Mouse (Mus musculus): ENCODE data around the gene Mpc1. TPM values are rescaled to one million over a fixed set of nuclear protein-coding genes. Genes with fewer than 3 reads are reported as not detected.

The Mpc1 gene
- polyA plus RNA-seq, 1 experiment = 127 TPM

DNA sequence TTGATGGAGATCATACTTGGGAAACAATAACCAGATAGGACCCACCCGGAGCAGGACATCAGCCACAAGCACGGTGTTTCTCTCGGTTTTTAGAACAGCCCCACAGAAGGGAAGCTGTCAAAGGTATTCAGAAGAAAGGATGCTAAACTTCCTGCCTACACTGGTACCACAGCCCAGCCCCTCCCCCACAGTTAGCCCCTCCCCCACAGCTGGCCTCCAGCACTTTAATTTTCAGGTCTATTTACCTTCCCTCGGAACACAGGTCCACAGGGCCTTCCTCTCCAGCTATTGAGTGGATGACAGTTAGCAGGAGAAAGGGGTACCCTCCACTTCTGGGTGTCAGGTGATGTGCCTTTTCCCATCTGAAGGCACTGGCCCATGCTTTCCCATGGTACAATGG lies 42.2 kb upstream of the Mpc1 start:
- peaks cover 11% of the 10 kb centered on the region; the same call in 1 of the 2 replicates for H3K4me1 ChIP-seq (replicated peaks; ENCODE audit: control insufficient read depth, insufficient read depth, low read length)
- no peak overlapping the region for H3K4me3 ChIP-seq (ENCODE audit: control insufficient read depth, insufficient read depth, low read length)
- no peaks in the 10 kb centered on the region for H3K27me3 ChIP-seq (ENCODE audit: control insufficient read depth, insufficient read depth, low read length)
- no peak for DNase-seq
- TF ChIP-seq CTCF (IDR thresholded peaks at IDR 0.05; ENCODE audit: borderline replicate concordance, control insufficient read depth, extremely low read depth, insufficient read depth, low read length, poor library complexity) = no peak
- no peak for TF ChIP-seq POLR2A (IDR thresholded peaks at IDR 0.05; ENCODE audit: control insufficient read depth, extremely low read depth, insufficient read depth, low read length, poor library complexity)
- 46% methylated on average over 4 of the region's 4 CpGs for whole genome bisulfite sequencing
- H3K27ac ChIP-seq (ENCODE audit: control insufficient read depth, insufficient read depth, low read length) = no peak overlapping the region
- no peaks in the 10 kb centered on the region for H3K36me3 ChIP-seq (ENCODE audit: control insufficient read depth, insufficient read depth, low read length)

DNA sequence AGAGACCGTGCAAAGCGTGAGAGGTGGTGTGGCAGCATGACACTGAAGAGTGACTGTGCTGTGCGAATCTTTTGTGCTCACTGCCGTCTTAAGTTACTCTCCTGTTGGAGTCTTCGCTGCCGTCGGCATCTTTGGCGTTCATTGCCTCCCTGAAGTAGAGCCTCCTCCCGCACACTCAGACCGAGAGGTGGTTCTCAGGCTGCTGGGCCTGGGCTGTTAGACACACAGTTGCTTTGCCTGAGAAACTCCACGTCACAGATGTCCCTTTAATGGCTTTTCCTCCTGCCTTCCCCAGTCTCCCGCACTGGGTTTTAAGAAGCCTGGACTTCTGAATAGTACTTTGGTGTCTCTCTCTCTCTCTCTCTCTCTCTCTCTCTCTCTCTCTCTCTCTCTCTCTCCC lies 41.1 kb upstream of the Mpc1 start:
- no peak for DNase-seq
- no peaks in the 10 kb centered on the region for H3K27me3 ChIP-seq (ENCODE audit: control insufficient read depth, insufficient read depth, low read length)
- TF ChIP-seq CTCF (IDR thresholded peaks at IDR 0.05; ENCODE audit: borderline replicate concordance, control insufficient read depth, extremely low read depth, insufficient read depth, low read length, poor library complexity) = no peak
- TF ChIP-seq POLR2A (IDR thresholded peaks at IDR 0.05; ENCODE audit: control insufficient read depth, extremely low read depth, insufficient read depth, low read length, poor library complexity) = no peak
- H3K4me1 ChIP-seq (replicated peaks; ENCODE audit: control insufficient read depth, insufficient read depth, low read length) = peaks cover 11% of the 10 kb centered on the region; the same call in 1 of the 2 replicates
- H3K36me3 ChIP-seq (ENCODE audit: control insufficient read depth, insufficient read depth, low read length) = no peaks in the 10 kb centered on the region
- H3K4me3 ChIP-seq (ENCODE audit: control insufficient read depth, insufficient read depth, low read length) = no peak overlapping the region
- 89% methylated on average over 12 of the region's 12 CpGs for WGBS
- no peak overlapping the region for H3K27ac ChIP-seq (ENCODE audit: control insufficient read depth, insufficient read depth, low read length)

DNA sequence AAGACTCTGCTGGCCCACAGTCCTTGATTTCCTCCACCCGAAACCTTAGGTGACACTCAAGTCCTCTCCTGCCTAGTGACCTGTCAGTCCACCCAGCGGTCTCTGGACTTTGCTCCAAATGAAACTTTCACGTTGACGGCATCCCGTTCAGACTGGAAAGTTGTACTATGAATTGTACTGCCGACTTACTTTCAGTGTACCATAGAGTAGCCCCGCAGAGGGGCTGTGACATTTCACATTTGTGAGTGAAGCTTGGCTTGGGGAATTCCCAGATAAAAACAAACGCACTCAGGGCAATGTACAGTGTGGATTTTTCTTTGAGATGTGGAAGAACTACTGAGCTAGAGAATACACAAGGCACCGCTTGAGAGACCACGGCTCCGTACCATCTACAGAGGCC lies 40.5 kb upstream of the Mpc1 start:
- Histone ChIP-seq H3K4me1 (replicated peaks; ENCODE audit: control insufficient read depth, insufficient read depth, low read length) (peaks cover 11% of the 10 kb centered on the region; the same call in 1 of the 2 replicates), H3K27ac (ENCODE audit: control insufficient read depth, insufficient read depth, low read length) (no peak overlapping the region), H3K36me3 (ENCODE audit: control insufficient read depth, insufficient read depth, low read length) (no peaks in the 10 kb centered on the region), H3K4me3 (ENCODE audit: control insufficient read depth, insufficient read depth, low read length) (no peak overlapping the region), H3K27me3 (ENCODE audit: control insufficient read depth, insufficient read depth, low read length) (no peaks in the 10 kb centered on the region)
- TF ChIP-seq CTCF (IDR thresholded peaks at IDR 0.05; ENCODE audit: borderline replicate concordance, control insufficient read depth, extremely low read depth, insufficient read depth, low read length, poor library complexity) (no peak), POLR2A (IDR thresholded peaks at IDR 0.05; ENCODE audit: control insufficient read depth, extremely low read depth, insufficient read depth, low read length, poor library complexity) (no peak)
- no peak for DNase-seq
- WGBS = 86% methylated on average over 11 of the region's 11 CpGs

DNA sequence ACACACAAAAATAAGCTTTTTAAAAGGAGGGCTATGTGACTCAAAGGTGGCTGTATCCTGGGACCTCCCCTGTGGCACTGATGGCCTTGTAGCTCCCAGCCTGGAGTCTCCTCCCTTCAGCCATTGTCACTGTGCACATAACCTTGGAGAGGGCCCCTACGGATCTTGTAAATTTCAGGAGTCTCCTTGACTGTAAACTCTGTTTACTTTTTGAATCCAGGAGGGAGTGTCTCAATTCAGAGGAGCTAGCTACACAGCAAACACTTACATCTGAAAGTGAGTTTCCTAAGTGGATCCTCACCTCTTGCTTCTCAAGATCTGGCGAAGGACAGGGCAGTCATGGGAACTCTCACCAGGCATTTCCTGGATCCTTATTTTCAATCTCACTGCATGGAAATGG lies 38.6 kb upstream of the Mpc1 start:
- Histone ChIP-seq H3K4me3 (ENCODE audit: control insufficient read depth, insufficient read depth, low read length) (no peak overlapping the region), H3K4me1 (replicated peaks; ENCODE audit: control insufficient read depth, insufficient read depth, low read length) (peaks cover 11% of the 10 kb centered on the region; the same call in 1 of the 2 replicates), H3K27me3 (ENCODE audit: control insufficient read depth, insufficient read depth, low read length) (no peaks in the 10 kb centered on the region), H3K36me3 (ENCODE audit: control insufficient read depth, insufficient read depth, low read length) (no peaks in the 10 kb centered on the region), H3K27ac (ENCODE audit: control insufficient read depth, insufficient read depth, low read length) (no peak overlapping the region)
- 95% methylated on average over 2 of the region's 2 CpGs for WGBS
- DNase-seq = no peak
- TF ChIP-seq POLR2A (IDR thresholded peaks at IDR 0.05; ENCODE audit: control insufficient read depth, extremely low read depth, insufficient read depth, low read length, poor library complexity) = no peak
- no peak for TF ChIP-seq CTCF (IDR thresholded peaks at IDR 0.05; ENCODE audit: borderline replicate concordance, control insufficient read depth, extremely low read depth, insufficient read depth, low read length, poor library complexity)

DNA sequence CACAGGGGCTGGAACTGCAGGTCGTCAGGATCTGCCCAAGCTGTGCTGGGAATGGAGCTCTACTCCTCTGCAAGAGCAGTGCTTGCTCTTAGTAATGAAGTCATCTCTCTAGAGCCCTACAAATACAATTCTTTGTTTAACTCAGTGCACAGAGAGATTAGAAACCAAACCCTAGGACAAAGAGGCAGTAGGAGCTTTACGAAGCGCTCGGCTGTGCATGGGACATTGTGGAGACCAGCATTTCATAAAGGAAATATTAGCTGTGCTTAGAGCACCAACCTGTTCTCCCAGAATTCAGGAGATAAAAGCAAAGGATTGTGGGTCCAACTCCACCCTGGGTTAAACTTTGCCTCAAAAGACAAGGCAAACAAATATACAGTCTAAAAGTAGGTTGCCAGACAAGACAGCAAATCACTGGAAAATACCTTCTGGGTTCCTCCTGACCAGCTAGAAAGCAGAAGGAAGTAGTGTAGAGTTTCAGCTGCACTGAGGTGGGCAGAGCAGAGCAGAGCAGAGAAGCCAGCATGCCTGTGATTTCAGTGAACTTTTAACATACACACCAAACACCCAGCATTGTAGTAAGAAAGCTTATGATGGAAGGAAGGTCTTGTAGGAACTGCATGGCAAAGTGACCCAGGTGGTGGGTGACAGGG lies 36.5 kb upstream of the Mpc1 start:
- no peaks in the 10 kb centered on the region for H3K27me3 ChIP-seq (ENCODE audit: control insufficient read depth, insufficient read depth, low read length)
- WGBS = 90% methylated on average over 4 of the region's 4 CpGs
- H3K27ac ChIP-seq (ENCODE audit: control insufficient read depth, insufficient read depth, low read length) = no peak overlapping the region
- no peaks in the 10 kb centered on the region for H3K4me1 ChIP-seq (replicated peaks; ENCODE audit: control insufficient read depth, insufficient read depth, low read length)
- DNase-seq = no peak
- no peak overlapping the region for H3K4me3 ChIP-seq (ENCODE audit: control insufficient read depth, insufficient read depth, low read length)
- no peaks in the 10 kb centered on the region for H3K36me3 ChIP-seq (ENCODE audit: control insufficient read depth, insufficient read depth, low read length)
- TF ChIP-seq CTCF (IDR thresholded peaks at IDR 0.05; ENCODE audit: borderline replicate concordance, control insufficient read depth, extremely low read depth, insufficient read depth, low read length, poor library complexity) = no peak
- no peak for TF ChIP-seq POLR2A (IDR thresholded peaks at IDR 0.05; ENCODE audit: control insufficient read depth, extremely low read depth, insufficient read depth, low read length, poor library complexity)

DNA sequence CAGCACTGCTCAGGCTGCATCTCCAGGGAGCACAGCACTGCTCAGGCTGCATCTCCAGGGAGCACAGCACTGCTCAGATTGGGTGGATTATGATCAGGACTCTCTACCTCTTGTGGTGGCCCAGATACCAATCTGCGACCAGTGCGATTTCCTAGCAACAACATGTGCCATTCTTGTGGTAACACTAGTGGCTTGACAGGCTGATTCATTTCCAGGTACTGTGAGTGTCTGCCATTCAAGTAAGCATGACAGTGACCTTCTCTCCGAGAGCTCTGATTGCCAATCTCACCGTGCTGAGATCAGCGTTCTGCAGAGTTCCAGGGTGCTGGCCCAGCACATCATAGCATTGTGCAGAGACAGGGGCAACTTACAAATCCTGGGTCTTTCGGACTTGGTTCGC lies 31.0 kb upstream of the Mpc1 start:
- Histone ChIP-seq H3K4me1 (replicated peaks; ENCODE audit: control insufficient read depth, insufficient read depth, low read length) (no peaks in the 10 kb centered on the region), H3K27me3 (ENCODE audit: control insufficient read depth, insufficient read depth, low read length) (no peaks in the 10 kb centered on the region), H3K4me3 (ENCODE audit: control insufficient read depth, insufficient read depth, low read length) (no peak overlapping the region), H3K36me3 (ENCODE audit: control insufficient read depth, insufficient read depth, low read length) (no peaks in the 10 kb centered on the region), H3K27ac (ENCODE audit: control insufficient read depth, insufficient read depth, low read length) (no peak overlapping the region)
- DNase-seq = no peak
- TF ChIP-seq CTCF (IDR thresholded peaks at IDR 0.05; ENCODE audit: borderline replicate concordance, control insufficient read depth, extremely low read depth, insufficient read depth, low read length, poor library complexity) (no peak), POLR2A (IDR thresholded peaks at IDR 0.05; ENCODE audit: control insufficient read depth, extremely low read depth, insufficient read depth, low read length, poor library complexity) (no peak)
- WGBS = 31% methylated on average over 7 of the region's 7 CpGs

DNA sequence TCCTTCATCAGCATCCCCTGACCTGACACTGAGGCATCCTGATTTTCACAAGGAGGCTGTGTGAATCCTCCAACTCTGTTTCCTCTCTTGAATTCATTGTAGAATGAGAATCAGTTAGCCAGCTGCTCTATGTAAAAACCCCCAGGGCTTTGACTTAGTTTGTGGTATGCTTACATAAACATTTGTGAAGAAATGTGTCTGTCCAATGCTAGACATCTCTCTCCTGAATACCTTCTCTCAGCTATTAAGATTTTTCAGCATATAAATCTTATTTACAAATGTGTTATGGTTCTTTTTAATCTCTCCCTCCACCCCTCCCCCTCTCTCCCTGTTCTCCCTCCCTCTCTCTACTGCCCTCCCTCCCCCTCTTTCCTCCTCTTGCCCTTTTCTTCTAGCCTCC lies 28.4 kb upstream of the Mpc1 start:
- no peak overlapping the region for H3K27ac ChIP-seq (ENCODE audit: control insufficient read depth, insufficient read depth, low read length)
- no peak for TF ChIP-seq CTCF (IDR thresholded peaks at IDR 0.05; ENCODE audit: borderline replicate concordance, control insufficient read depth, extremely low read depth, insufficient read depth, low read length, poor library complexity)
- TF ChIP-seq POLR2A (IDR thresholded peaks at IDR 0.05; ENCODE audit: control insufficient read depth, extremely low read depth, insufficient read depth, low read length, poor library complexity) = no peak
- no peaks in the 10 kb centered on the region for H3K36me3 ChIP-seq (ENCODE audit: control insufficient read depth, insufficient read depth, low read length)
- DNase-seq = no peak
- H3K4me1 ChIP-seq (replicated peaks; ENCODE audit: control insufficient read depth, insufficient read depth, low read length) = no peaks in the 10 kb centered on the region
- H3K27me3 ChIP-seq (ENCODE audit: control insufficient read depth, insufficient read depth, low read length) = no peaks in the 10 kb centered on the region
- no peak overlapping the region for H3K4me3 ChIP-seq (ENCODE audit: control insufficient read depth, insufficient read depth, low read length)
